Mouse (Mus musculus) liver, adult 2 months (tissue): Measurements from ENCODE around the gene B4galt2.

Experiments
- CTCF ChIP-seq: fragments of 200-500 bp; IDR thresholded peaks from 2 replicates; pipeline ENCODE4 v1.5.1; 2011; ENCODE audit warnings: low read depth, low read length, control low read depth
- POLR2A ChIP-seq: fragments of 200-500 bp; IDR thresholded peaks from 2 replicates; pipeline ENCODE4 v1.6.1; 2011; ENCODE audit warnings: low read length, control low read depth; ENCODE audit not compliant: insufficient read depth; ENCODE audit errors: extremely low read depth

GRCm38 (mm10) chr4:117847011-117847410, 36.3 kb downstream of the B4galt2 start:
- TF ChIP-seq POLR2A: no peak
- no peak for TF ChIP-seq CTCF
